Mouse (Mus musculus) retina, postnatal 7 days (tissue): Measurements from ENCODE around the gene Cacna1e.

Experiments
- DNase-seq: peaks from one replicate; pipeline ENCODE4 v3.0.0-alpha.2; 2012; ENCODE audit warnings: low read depth, low spot score

Cacna1e gene

GRCm38 (mm10) chr1:154391979-154392378 lies 492.3 kb downstream of the Cacna1e start:
- DNase-seq = no peak
